Mouse (Mus musculus) urinary bladder, postnatal 10 days (tissue): Measurements from ENCODE around the gene Rtl10.
"Not testable (repeated sequence)": the region's sequence is repeated elsewhere in the genome, so short reads cannot be mapped to it uniquely, and the experiment has no call there.

ENCODE experiments used
- DNase-seq: peaks from one replicate; pipeline ENCODE4 v3.0.0; 2022; ENCODE audit warnings: low spot score

Gene Rtl10

GRCm38 (mm10) chr16:18483839-18484238 lies 14.9 kb upstream of the Rtl10 start:
- peak; percentile 1 for DNase-seq

- DNase-seq: no peak
These were observed 14.3 kb upstream of the Rtl10 start for GRCm38 (mm10) chr16:18484386-18484785.

- peak; percentile 2 for DNase-seq
These were observed 13.8 kb upstream of the Rtl10 start for GRCm38 (mm10) chr16:18484794-18485435.

GRCm38 (mm10) chr16:18486126-18486525 lies 12.6 kb upstream of the Rtl10 start:
- DNase-seq: no peak

- DNase-seq: no peak
These were observed 8.4 kb upstream of the Rtl10 start for GRCm38 (mm10) chr16:18490281-18490680.

- DNase-seq: no peak
These were observed 7.8 kb upstream of the Rtl10 start for GRCm38 (mm10) chr16:18490894-18491293.

GRCm38 (mm10) chr16:18497865-18498515 lies 711 bp upstream of the Rtl10 start:
- DNase-seq: no peak

GRCm38 (mm10) chr16:18498996-18499395 lies 295 bp downstream of the Rtl10 start:
- no peak for DNase-seq

- no peak for DNase-seq
These were observed 2.8 kb downstream of the Rtl10 start for GRCm38 (mm10) chr16:18501531-18501930.

- DNase-seq: no peak
These were observed 5.1 kb downstream of the Rtl10 start for GRCm38 (mm10) chr16:18503566-18504342.

GRCm38 (mm10) chr16:18506524-18507199 lies 8.0 kb downstream of the Rtl10 start:
- DNase-seq: no peak

- DNase-seq: no peak
These were observed 8.5 kb downstream of the Rtl10 start for GRCm38 (mm10) chr16:18507200-18507549.

GRCm38 (mm10) chr16:18511741-18512140 lies 13.0 kb downstream of the Rtl10 start:
- no peak for DNase-seq

GRCm38 (mm10) chr16:18513508-18513907 lies 14.8 kb downstream of the Rtl10 start:
- DNase-seq: no peak

- no peak for DNase-seq
These were observed 19.4 kb downstream of the Rtl10 start for GRCm38 (mm10) chr16:18518091-18518490.

- DNase-seq: no peak
These were observed 25.0 kb downstream of the Rtl10 start for GRCm38 (mm10) chr16:18523563-18524245.

- no peak for DNase-seq
These were observed 30.0 kb downstream of the Rtl10 start for GRCm38 (mm10) chr16:18528656-18529055.

GRCm38 (mm10) chr16:18533061-18533460 lies 34.4 kb downstream of the Rtl10 start:
- not testable (repeated sequence) for DNase-seq

- DNase-seq: no peak
These were observed 38.8 kb downstream of the Rtl10 start for GRCm38 (mm10) chr16:18537407-18537990.

GRCm38 (mm10) chr16:18539281-18539680 lies 40.6 kb downstream of the Rtl10 start:
- no peak for DNase-seq

- DNase-seq: no peak
These were observed 44.6 kb downstream of the Rtl10 start for GRCm38 (mm10) chr16:18543151-18543829.
